Mouse (Mus musculus): ENCODE measurements around the gene Plxdc2.
"Not testable (repeated sequence)": the region's sequence is repeated elsewhere in the genome, so short reads cannot be mapped to it uniquely, and the experiment has no call there.

Plxdc2 gene

GRCm38 (mm10) chr2:16741813-16742212 lies 385.7 kb downstream of the Plxdc2 start:
- in situ Hi-C loops (cut with MboI, MseI) = loop anchor here (5.0 kb wide), 1 partner anchor 50 kb away; no protein-coding TSS in a partner anchor

GRCm38 (mm10) chr2:16743568-16743967 lies 387.5 kb downstream of the Plxdc2 start:
- in situ Hi-C loops (cut with MboI, MseI) = loop anchor here (5.0 kb wide), 1 partner anchor 49 kb away; no protein-coding TSS in a partner anchor

GRCm38 (mm10) chr2:16749302-16749909 lies 393.3 kb downstream of the Plxdc2 start:
- in situ Hi-C loops (cut with MboI, MseI) = no loop called here

GRCm38 (mm10) chr2:16757158-16757557 lies 401.1 kb downstream of the Plxdc2 start:
- in situ Hi-C loops (cut with MboI, MseI) = no loop called here

- in situ Hi-C loops (cut with MboI, MseI) = no loop called here
Observed at GRCm38 (mm10) chr2:16759766-16760165, 403.7 kb downstream of the Plxdc2 start.

GRCm38 (mm10) chr2:16769149-16769548 lies 413.0 kb downstream of the Plxdc2 start:
- in situ Hi-C loops (cut with MboI, MseI) = not testable (repeated sequence)

- in situ Hi-C loops (cut with MboI, MseI) = no loop called here
Observed at GRCm38 (mm10) chr2:16773398-16774113, 417.5 kb downstream of the Plxdc2 start.

- in situ Hi-C loops (cut with MboI, MseI) = no loop called here
Observed at GRCm38 (mm10) chr2:16774114-16774433, 418.0 kb downstream of the Plxdc2 start.

- in situ Hi-C loops (cut with MboI, MseI) = no loop called here
Observed at GRCm38 (mm10) chr2:16795283-16795682, 439.2 kb downstream of the Plxdc2 start.

Measured in T-helper 1 cell (primary cell).